Mouse (Mus musculus) small intestine, adult 2 months (tissue): ENCODE data around the gene Acox1.

Experiments
- CTCF ChIP-seq: fragments of 200-500 bp; IDR thresholded peaks from 2 replicates; pipeline ENCODE4 v1.5.1; 2012; ENCODE audit warnings: low read depth, mild to moderate bottlenecking, control low read depth, inconsistent platforms, low read length, moderate library complexity, mixed read lengths; ENCODE audit not compliant: insufficient replicate concordance, insufficient read length; ENCODE audit errors: extremely low read depth
- POLR2A ChIP-seq: fragments of 200-500 bp; IDR thresholded peaks from 2 replicates; pipeline ENCODE4 v1.6.1; 2012; ENCODE audit warnings: low read depth, mild to moderate bottlenecking, control low read depth, inconsistent platforms, low read length, moderate library complexity

DNA sequence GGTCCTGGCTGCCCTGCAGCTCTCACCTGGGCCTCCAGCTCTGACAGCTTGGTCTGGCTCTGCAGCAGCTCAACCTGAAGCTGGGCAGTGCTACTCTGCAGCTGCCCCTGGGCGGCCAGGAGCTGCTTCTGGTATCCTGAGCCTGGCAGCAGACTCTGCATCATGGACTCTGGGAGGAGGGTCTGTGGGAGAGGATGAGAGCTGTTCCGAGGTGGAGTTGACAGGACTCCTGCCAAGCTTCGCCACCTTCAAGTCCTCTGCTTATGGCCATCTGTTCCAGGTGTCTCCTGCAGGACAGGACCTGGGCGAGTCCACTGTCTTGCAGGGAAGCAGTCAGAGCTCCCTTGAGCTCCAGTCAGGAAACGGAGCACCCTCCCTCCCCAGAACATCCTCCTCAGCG is 49.5 kb downstream of the Acox1 start:
- TF ChIP-seq CTCF (no peak), POLR2A (no peak)
